Mouse (Mus musculus): ENCODE results near the gene Ttc8.

The Ttc8 gene

DNA sequence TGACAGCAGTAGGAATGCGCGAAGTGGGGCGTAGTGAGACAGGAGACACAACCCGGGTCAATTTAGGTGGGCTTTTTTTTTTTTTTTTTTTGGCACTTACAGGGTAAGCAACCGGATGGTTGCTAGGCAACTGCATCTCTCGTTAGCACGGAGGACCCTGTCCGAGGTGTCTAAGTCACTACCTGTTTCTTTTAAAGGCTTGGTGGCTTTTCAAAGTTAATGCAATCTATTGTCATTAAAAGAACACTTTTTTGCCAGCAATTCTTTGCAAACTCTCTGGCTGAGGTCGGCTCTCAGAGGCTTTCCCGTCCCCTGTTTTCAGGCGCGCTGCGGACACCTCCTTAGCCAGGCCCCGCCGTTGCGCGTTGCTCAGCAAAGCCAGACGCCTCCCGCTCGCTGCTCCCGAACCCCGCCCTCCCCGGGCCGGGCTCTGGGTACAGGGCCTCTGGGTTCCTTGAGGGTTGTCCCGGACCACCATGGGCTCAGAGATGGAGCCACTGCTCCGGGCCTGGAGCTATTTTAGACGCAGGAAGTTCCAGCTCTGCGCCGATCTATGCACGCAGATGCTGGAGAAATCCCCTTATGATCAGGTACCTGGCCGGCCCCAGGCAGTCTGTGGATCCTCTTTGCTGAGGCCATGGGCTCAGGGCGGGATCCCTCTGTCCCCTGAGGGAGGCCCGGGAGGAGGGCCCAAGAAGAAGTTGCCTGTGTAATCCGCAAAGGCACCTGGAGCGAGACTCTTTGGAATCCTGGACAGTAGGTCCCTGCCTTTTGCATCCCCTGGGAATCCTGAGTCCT is at the start of gene Ttc8:
Gene Ttc8, plus strand, starts transcription at position 381 of the 798 bp plus-strand sequence.
- Histone ChIP-seq H3K27me3 (ENCODE audit: control insufficient read depth, insufficient read depth, low read length, poor library complexity, severe bottlenecking) (no peaks in the 10 kb centered on the region), H3K36me3 (ENCODE audit: control insufficient read depth, insufficient read depth, low read length, poor library complexity, severe bottlenecking) (no peaks in the 10 kb centered on the region)
- DNase-seq (ENCODE audit: low read depth, low spot score) = peak; percentile 74

DNA sequence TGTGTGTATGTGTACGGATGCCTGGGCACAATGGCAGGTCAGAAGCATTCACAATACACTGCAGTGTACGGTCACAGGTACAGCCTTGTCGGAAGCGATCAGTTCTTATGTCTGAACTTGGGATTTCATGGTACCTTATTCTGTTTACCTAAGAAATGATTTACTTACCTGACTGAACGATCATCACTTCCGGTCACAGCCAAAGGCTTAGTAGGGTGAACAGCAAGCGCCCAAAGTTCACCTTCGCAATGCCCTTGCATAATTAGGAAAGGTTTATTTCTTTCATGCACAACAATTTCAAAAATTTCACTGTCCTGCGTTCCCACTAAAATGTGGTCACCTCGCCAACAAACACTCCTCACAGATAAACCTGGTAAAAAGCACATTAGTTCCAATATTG is 47.5 kb upstream of the Ttc8 start:
- 0 out of 2 replicates have a peak, but pooled peaks cover 2% of the 10 kb centered on the region for H3K36me3 ChIP-seq (ENCODE audit: control insufficient read depth, insufficient read depth, low read length, poor library complexity, severe bottlenecking)
- H3K27me3 ChIP-seq (ENCODE audit: control insufficient read depth, insufficient read depth, low read length, poor library complexity, severe bottlenecking) = no peaks in the 10 kb centered on the region
- DNase-seq (ENCODE audit: low read depth, low spot score) = no peak

DNA sequence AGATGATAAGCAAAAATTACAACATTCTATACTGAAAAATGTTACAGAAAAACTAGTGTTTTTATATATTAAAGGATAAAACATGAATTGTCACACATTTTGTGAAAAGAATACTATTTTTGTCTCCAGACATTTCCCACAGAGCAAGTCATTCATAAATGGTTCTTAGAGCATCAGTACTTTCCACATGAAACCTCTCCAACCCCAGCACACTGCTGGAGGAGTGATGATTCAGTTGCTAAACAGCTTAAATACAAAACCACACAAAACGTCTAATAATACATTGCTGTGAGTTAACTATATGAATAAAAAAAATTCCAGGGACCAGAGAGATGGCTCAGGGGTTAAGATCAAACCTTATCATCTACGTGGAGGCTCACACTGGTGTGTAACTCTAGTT is 45.2 kb upstream of the Ttc8 start:
- no peak for DNase-seq (ENCODE audit: low read depth, low spot score)
- Histone ChIP-seq H3K36me3 (ENCODE audit: control insufficient read depth, insufficient read depth, low read length, poor library complexity, severe bottlenecking) (0 out of 2 replicates have a peak, but pooled peaks cover 2% of the 10 kb centered on the region), H3K27me3 (ENCODE audit: control insufficient read depth, insufficient read depth, low read length, poor library complexity, severe bottlenecking) (no peaks in the 10 kb centered on the region)

DNA sequence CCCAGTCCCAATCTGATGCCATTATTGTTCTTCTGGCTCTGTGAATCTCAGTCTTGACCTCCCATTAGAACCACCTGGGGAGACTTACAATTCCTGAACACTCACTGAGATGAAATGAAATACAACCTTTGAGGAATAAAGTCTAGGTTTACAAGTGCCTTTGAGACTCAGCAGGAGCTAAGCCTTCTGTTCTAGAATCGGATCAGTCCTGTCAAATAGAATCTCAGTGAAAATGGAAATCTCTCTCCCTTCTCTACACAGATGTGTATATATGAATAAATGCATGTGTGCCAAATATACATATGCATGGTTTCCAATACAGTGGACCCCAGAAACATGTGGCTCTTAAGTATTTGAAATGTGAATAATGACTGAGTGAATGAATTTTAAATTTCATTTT is 41.7 kb upstream of the Ttc8 start:
- Histone ChIP-seq H3K27me3 (ENCODE audit: control insufficient read depth, insufficient read depth, low read length, poor library complexity, severe bottlenecking) (no peaks in the 10 kb centered on the region), H3K36me3 (ENCODE audit: control insufficient read depth, insufficient read depth, low read length, poor library complexity, severe bottlenecking) (no peaks in the 10 kb centered on the region)
- no peak for DNase-seq (ENCODE audit: low read depth, low spot score)

GRCm38 (mm10) chr12:98881796-98882195 is 38.6 kb upstream of the Ttc8 start:
- Histone ChIP-seq H3K27me3 (ENCODE audit: control insufficient read depth, insufficient read depth, low read length, poor library complexity, severe bottlenecking) (no peaks in the 10 kb centered on the region), H3K36me3 (ENCODE audit: control insufficient read depth, insufficient read depth, low read length, poor library complexity, severe bottlenecking) (no peaks in the 10 kb centered on the region)
- DNase-seq (ENCODE audit: low read depth, low spot score) = no peak

GRCm38 (mm10) chr12:98884515-98884914 is 35.9 kb upstream of the Ttc8 start:
- DNase-seq (ENCODE audit: low read depth, low spot score) = peak; percentile 51
- Histone ChIP-seq H3K36me3 (ENCODE audit: control insufficient read depth, insufficient read depth, low read length, poor library complexity, severe bottlenecking) (no peaks in the 10 kb centered on the region), H3K27me3 (ENCODE audit: control insufficient read depth, insufficient read depth, low read length, poor library complexity, severe bottlenecking) (no peaks in the 10 kb centered on the region)

- Histone ChIP-seq H3K27me3 (ENCODE audit: control insufficient read depth, insufficient read depth, low read length, poor library complexity, severe bottlenecking) (no peaks in the 10 kb centered on the region; the same call in 1 of the 2 replicates), H3K36me3 (ENCODE audit: control insufficient read depth, insufficient read depth, low read length, poor library complexity, severe bottlenecking) (no peaks in the 10 kb centered on the region)
- DNase-seq (ENCODE audit: low read depth, low spot score) = peak; percentile 13
These were observed 23.6 kb upstream of the Ttc8 start for GRCm38 (mm10) chr12:98896761-98897160.

DNA sequence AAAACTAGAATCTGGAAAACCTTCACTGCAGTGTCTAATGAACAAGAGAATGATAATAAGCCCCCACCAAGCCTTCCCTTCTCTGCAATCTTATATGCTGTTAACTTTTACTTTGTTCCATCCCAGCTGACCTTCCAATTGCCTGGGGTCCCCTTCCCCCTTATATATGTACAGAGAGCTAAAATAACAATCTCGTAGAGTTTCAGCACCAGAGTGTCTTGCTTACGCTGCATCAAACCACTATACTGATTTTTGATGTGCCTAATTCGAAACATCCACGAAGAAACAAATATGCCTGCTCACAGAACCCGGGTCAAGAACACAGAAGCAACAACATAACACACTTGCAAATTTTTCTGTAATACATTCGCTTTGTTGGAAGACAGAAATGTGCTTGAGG is 20.7 kb upstream of the Ttc8 start:
- no peaks in the 10 kb centered on the region for H3K36me3 ChIP-seq (ENCODE audit: control insufficient read depth, insufficient read depth, low read length, poor library complexity, severe bottlenecking)
- no peak for DNase-seq (ENCODE audit: low read depth, low spot score)
- no peaks in the 10 kb centered on the region; the same call in 1 of the 2 replicates for H3K27me3 ChIP-seq (ENCODE audit: control insufficient read depth, insufficient read depth, low read length, poor library complexity, severe bottlenecking)

GRCm38 (mm10) chr12:98900341-98900880 is 20.0 kb upstream of the Ttc8 start:
- peak; percentile 36 for DNase-seq (ENCODE audit: low read depth, low spot score)
- Histone ChIP-seq H3K27me3 (ENCODE audit: control insufficient read depth, insufficient read depth, low read length, poor library complexity, severe bottlenecking) (no peaks in the 10 kb centered on the region; the same call in 1 of the 2 replicates), H3K36me3 (ENCODE audit: control insufficient read depth, insufficient read depth, low read length, poor library complexity, severe bottlenecking) (no peaks in the 10 kb centered on the region)

GRCm38 (mm10) chr12:98900881-98901801 is 19.2 kb upstream of the Ttc8 start, which contains the start of gene Eml5:
Gene Eml5, minus strand, starts transcription at chr12:98901484.
- H3K36me3 ChIP-seq (ENCODE audit: control insufficient read depth, insufficient read depth, low read length, poor library complexity, severe bottlenecking) = no peaks in the 10 kb centered on the region
- DNase-seq (ENCODE audit: low read depth, low spot score) = peak; percentile 87
- H3K27me3 ChIP-seq (ENCODE audit: control insufficient read depth, insufficient read depth, low read length, poor library complexity, severe bottlenecking) = no peaks in the 10 kb centered on the region; the same call in 1 of the 2 replicates

GRCm38 (mm10) chr12:98905466-98905865 is 14.9 kb upstream of the Ttc8 start:
- DNase-seq (ENCODE audit: low read depth, low spot score) = no peak
- no peaks in the 10 kb centered on the region for H3K36me3 ChIP-seq (ENCODE audit: control insufficient read depth, insufficient read depth, low read length, poor library complexity, severe bottlenecking)
- H3K27me3 ChIP-seq (ENCODE audit: control insufficient read depth, insufficient read depth, low read length, poor library complexity, severe bottlenecking) = no peaks in the 10 kb centered on the region

DNA sequence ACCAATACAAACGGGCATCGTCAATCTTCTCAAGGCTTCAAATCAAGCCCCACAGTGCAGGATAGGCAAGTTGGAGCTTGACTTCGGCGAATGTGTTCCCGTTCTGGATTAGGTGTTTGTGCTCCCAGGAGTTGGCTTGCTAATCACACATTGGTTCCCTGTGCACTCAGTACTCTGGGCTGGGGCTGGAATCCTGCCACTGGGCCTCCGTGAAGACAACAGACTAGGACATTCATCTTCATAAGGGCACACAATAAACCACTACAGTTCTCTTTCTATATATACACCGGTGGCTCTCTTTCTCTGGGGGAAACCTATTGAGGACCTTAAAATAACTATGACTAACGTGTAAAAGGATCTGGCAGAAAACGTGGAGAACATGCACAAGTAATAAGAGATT is 10.3 kb upstream of the Ttc8 start:
- Histone ChIP-seq H3K27me3 (ENCODE audit: control insufficient read depth, insufficient read depth, low read length, poor library complexity, severe bottlenecking) (no peaks in the 10 kb centered on the region), H3K36me3 (ENCODE audit: control insufficient read depth, insufficient read depth, low read length, poor library complexity, severe bottlenecking) (no peaks in the 10 kb centered on the region)
- DNase-seq (ENCODE audit: low read depth, low spot score) = no peak

DNA sequence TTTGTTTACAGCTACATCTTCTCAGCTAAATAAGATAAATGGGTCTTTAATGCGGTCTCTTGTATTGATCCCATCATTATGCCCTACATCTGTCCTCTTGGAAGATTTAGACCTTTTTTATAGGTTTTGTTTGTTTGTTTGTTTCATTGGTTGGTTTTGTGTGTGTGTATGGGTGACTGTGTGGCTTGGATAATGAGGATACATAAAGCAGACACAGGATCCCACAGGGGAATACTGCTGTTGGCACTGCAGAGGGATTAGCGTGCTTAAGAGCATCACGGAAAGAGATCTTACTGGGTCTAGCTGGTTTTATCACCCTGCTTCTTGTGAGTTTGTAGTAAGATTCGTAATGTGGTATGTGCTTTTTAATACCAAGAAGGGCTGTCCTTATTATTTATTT is 10.8 kb downstream of the Ttc8 start:
- no peaks in the 10 kb centered on the region for H3K27me3 ChIP-seq (ENCODE audit: control insufficient read depth, insufficient read depth, low read length, poor library complexity, severe bottlenecking)
- H3K36me3 ChIP-seq (ENCODE audit: control insufficient read depth, insufficient read depth, low read length, poor library complexity, severe bottlenecking) = no peaks in the 10 kb centered on the region
- DNase-seq (ENCODE audit: low read depth, low spot score) = no peak

DNA sequence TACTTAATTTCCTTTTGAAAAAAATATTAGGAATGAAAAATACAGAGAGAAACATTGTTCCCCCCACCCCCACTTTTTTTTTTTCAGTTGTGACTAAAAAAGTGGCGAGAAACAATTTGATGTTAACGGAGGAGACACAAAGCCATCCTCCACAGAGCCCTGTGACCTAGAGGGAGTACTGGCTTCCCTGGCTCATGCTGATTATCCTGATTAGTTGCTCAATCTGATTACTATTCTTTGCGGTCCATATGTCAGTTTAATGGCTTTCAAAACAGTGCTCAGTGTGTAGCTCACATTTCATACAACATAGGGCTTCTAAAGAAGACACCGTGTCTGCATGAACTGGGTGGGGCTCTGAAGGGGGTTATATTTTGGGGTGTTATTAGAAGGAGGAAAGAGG is 12.1 kb downstream of the Ttc8 start:
- Histone ChIP-seq H3K36me3 (ENCODE audit: control insufficient read depth, insufficient read depth, low read length, poor library complexity, severe bottlenecking) (no peaks in the 10 kb centered on the region), H3K27me3 (ENCODE audit: control insufficient read depth, insufficient read depth, low read length, poor library complexity, severe bottlenecking) (no peaks in the 10 kb centered on the region)
- DNase-seq (ENCODE audit: low read depth, low spot score) = no peak

- H3K36me3 ChIP-seq (ENCODE audit: control insufficient read depth, insufficient read depth, low read length, poor library complexity, severe bottlenecking) = no peaks in the 10 kb centered on the region
- no peak for DNase-seq (ENCODE audit: low read depth, low spot score)
- no peaks in the 10 kb centered on the region for H3K27me3 ChIP-seq (ENCODE audit: control insufficient read depth, insufficient read depth, low read length, poor library complexity, severe bottlenecking)
These were observed 12.5 kb downstream of the Ttc8 start for GRCm38 (mm10) chr12:98932856-98933255.
